Mouse (Mus musculus) neural tube, embryonic 12.5 days (tissue): ENCODE measurements around the gene Ykt6. TPM values are rescaled to one million over a fixed set of nuclear protein-coding genes. Genes with fewer than 3 reads are reported as not detected.

ENCODE experiments used
- ATAC-seq: fragments of 200-750 bp; cut with Nextera tagmentation; 2 replicates; pipeline ENCODE4 v1.8.0; 2017; ENCODE audit warnings: low read depth, mild to moderate bottlenecking, moderate TSS enrichment, moderate library complexity; ENCODE audit not compliant: low FRiP score
- H3K27ac ChIP-seq: fragments of 300-500 bp; sonication (generic); 2 replicates; pipeline ENCODE4 v1.5.1; 2016
- H3K27me3 ChIP-seq: fragments of 300-500 bp; sonication (generic); replicated peaks from 2 replicates; pipeline ENCODE4 v1.6.1; 2016; ENCODE audit warnings: mild to moderate bottlenecking
- H3K36me3 ChIP-seq: fragments of 300-500 bp; sonication (generic); 2 replicates; pipeline ENCODE4 v1.6.1; 2016; ENCODE audit warnings: mild to moderate bottlenecking
- H3K4me1 ChIP-seq: fragments of 300-500 bp; sonication (generic); 2 replicates; pipeline ENCODE4 v1.6.1; 2016
- H3K4me2 ChIP-seq: fragments of 300-500 bp; sonication (generic); replicated peaks from 2 replicates; pipeline ENCODE4 v1.6.1; 2016; ENCODE audit warnings: mild to moderate bottlenecking
- H3K4me3 ChIP-seq: fragments of 300-500 bp; sonication (generic); 2 replicates; pipeline ENCODE4 v1.5.1; 2016
- H3K9ac ChIP-seq: fragments of 300-500 bp; sonication (generic); 2 replicates; pipeline ENCODE4 v1.6.1; 2016; ENCODE audit warnings: mild to moderate bottlenecking
- H3K9me3 ChIP-seq: fragments of 300-500 bp; sonication (generic); 2 replicates; pipeline ENCODE4 v1.6.1; 2016; ENCODE audit warnings: mild to moderate bottlenecking
- whole genome bisulfite sequencing: fragments of 180-500 bp; shearing (Covaris S2); methylation state at CpG from one replicate; pipeline ENCODE4 v1.1.7; 2016; 5-methylcytosine and 5-hydroxymethylcytosine counted together
- polyA plus RNA-seq: library from polyadenylated mRNA; unstranded; fragments of >200 nt; fragmentation: Nextera tagmentation; extraction: Ambion mirVana; gene quantifications from 2 replicates; pipeline ENCODE4 v1.2.1, GENCODE M21; 2016

Gene Ykt6
- polyA plus RNA-seq, 1 experiment from 2014 or later = 62.1 TPM

DNA sequence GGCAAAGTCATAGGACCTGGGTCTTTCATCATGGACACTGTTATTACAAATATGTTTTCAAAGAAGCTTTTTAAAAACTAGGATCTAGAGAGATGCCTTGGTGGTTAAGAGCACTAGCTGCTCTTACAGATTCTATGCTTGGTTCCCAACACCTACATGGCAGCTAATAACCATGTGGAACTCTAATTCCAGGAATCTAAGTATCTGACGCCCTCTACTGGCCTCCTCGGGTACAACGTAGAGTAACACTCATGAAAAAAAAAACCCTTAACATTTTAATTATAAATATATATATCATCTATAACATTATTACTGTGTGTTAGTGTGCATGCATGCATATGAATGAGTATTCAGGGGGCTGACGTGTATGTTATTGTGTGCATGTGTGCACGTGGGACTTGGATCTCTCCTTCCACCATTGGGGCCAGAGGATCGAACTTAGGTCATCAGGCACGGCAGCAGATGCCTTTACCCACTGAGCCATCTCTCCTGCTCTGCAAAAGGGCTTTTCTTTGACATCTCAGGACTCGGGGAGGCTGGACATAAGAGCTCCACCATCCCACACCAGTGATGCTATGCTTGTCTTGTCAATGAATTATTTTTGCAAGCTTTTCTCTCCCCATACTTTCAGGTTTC, 2.2 kb upstream of the Ykt6 start:
- Histone ChIP-seq H3K4me1 (peaks cover 23% of the 10 kb centered on the region; the same call in 1 of the 2 replicates), H3K27me3 (no peaks in the 10 kb centered on the region), H3K9me3 (no peaks in the 10 kb centered on the region), H3K9ac (no peak overlapping the region), H3K36me3 (no peaks in the 10 kb centered on the region), H3K27ac (no peak overlapping the region), H3K4me3 (no peak overlapping the region), H3K4me2 (no peak overlapping the region)
- ATAC-seq = no peak
- 31% methylated on average over 8 of the region's 8 CpGs for WGBS

DNA sequence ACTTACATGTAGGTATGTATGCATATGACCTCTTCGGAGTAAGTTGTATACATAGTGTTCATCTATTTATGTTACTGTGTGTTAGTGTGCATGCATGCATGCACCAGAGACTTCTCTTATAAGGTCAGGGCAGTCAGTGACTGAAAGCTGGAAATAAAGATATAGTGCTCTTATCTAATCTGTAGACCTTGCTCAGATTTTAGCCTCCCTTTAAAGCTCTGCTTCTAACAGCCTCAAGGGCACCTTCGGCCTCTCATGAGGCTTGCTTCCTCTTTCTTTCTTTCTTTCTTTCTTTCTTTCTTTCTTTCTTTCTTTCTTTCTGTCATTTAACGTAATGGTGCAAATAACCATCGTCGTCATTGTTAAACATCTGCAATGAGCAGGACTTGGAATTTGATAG, 1.1 kb upstream of the Ykt6 start:
- H3K36me3 ChIP-seq = peaks cover 3% of the 10 kb centered on the region; the same call in 1 of the 2 replicates
- H3K4me2 ChIP-seq = peak overlapping the region; percentile 83; the same call in 1 of the 2 replicates
- no peak overlapping the region for H3K9ac ChIP-seq
- H3K4me3 ChIP-seq = no peak overlapping the region
- 78% methylated on average over 5 of the region's 5 CpGs for WGBS
- H3K27ac ChIP-seq = no peak overlapping the region
- peaks cover 22% of the 10 kb centered on the region; the same call in 1 of the 2 replicates for H3K4me1 ChIP-seq
- H3K9me3 ChIP-seq = no peaks in the 10 kb centered on the region
- no peaks in the 10 kb centered on the region for H3K27me3 ChIP-seq
- ATAC-seq = no peak

DNA sequence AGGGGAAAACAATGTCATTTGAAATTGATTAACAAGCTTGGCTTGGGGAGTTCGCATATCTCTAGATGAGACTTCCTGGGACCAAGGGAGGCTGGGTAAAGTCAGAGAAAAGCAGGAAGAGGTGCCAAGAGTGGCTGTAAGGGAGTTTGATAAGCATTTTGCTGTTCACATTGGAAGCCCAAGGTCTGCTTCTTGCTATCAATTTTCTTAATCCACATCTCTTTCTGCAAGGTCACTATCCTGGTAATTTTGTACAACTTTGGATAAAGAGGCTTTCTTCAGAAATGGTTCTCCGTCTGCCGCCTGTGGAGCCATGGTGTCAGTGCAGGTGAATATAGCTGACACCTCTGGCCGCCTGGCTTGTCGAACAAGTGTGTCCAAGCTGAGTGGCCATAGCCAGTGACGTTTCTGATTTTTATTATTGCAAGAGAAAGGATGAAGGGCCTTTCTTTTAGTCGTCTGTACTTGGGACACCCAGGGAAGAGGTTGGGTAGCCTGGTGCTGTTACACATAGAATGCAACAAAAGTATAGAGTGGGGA, 458 bp upstream of the Ykt6 start:
- Histone ChIP-seq H3K4me1 (peaks cover 16% of the 10 kb centered on the region; the same call in 1 of the 2 replicates), H3K27me3 (no peaks in the 10 kb centered on the region), H3K9ac (peak overlapping the region; percentile 94), H3K36me3 (peaks cover 6% of the 10 kb centered on the region; the same call in 1 of the 2 replicates), H3K4me3 (peak overlapping the region; percentile 92), H3K4me2 (peak overlapping the region; percentile 83), H3K27ac (peak overlapping the region; percentile 50; the same call in 1 of the 2 replicates), H3K9me3 (no peaks in the 10 kb centered on the region)
- peak; percentile 83 for ATAC-seq
- WGBS = 10% methylated on average over 7 of the region's 7 CpGs

DNA sequence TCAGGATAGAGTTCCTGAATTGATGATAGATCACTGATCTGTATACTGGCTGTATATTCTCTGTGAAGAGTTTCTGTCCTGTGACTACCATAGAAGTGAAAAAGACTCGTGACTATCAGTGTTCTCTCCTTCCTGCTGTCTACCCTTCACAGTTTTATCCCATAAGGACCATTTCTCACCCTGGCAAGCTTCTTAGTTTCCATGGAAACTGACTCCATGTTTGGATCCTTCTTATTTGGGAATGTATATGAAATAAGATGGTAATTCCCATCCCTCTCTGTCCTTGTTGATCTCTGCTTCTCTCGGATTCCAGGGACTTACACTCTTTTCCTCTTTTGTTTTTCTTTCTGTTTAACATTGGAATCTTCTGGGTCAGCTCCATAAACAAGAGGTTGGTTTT, 4.6 kb downstream of the Ykt6 start:
- Histone ChIP-seq H3K27me3 (no peaks in the 10 kb centered on the region), H3K9ac (no peak overlapping the region), H3K36me3 (peaks cover 55% of the 10 kb centered on the region), H3K4me3 (no peak overlapping the region), H3K4me2 (no peak overlapping the region), H3K9me3 (no peaks in the 10 kb centered on the region), H3K27ac (no peak overlapping the region), H3K4me1 (peaks cover 14% of the 10 kb centered on the region; the same call in 1 of the 2 replicates)
- ATAC-seq = no peak
- WGBS = 82% methylated on average over 2 of the region's 2 CpGs

DNA sequence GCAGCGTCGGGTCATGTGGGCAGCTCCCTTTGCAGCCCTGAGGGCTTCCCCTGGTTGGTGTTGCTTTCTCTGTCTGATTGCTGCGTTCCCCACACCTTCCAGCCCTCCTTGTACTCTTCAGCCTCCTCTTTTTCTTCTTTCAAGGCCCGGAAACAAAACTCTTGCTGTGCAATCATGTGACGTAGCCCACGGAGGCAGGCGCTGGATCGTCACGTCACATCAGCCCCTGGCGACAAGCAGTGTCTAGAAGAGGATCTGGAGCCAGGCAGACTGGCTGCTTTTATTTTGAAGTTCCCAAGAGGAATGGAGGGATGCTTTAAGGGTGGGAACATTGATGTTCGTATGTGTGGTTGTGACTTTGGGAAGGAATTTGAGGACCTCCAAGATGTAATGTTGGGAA, 10.4 kb downstream of the Ykt6 start:
- Histone ChIP-seq H3K9me3 (no peaks in the 10 kb centered on the region), H3K9ac (no peak overlapping the region), H3K4me1 (no peaks in the 10 kb centered on the region), H3K27me3 (no peaks in the 10 kb centered on the region), H3K4me2 (no peak overlapping the region), H3K36me3 (peaks cover 91% of the 10 kb centered on the region), H3K4me3 (no peak overlapping the region), H3K27ac (no peak overlapping the region)
- ATAC-seq = no peak
- WGBS = 88% methylated on average over 11 of the region's 11 CpGs

DNA sequence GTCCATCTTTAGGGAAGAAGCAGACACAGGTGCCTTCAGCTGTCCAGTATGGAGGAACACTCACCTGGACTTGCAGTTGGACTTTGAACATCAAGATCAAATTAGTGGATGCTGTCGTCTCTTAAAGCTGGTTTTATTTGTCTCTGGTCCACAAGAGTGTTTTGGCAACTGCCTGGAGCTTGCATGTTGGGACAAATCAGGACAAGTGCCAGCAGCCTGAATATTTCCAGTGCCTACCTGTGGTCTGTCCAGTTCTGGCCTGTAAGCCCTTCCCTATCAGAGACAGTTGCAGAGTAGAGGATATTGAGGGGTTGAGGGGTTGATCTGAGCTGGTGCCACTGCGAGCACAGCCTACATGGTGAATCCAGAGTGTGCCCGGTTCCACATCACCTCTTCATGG, 11.3 kb downstream of the Ykt6 start:
- ATAC-seq = no peak
- peaks cover 88% of the 10 kb centered on the region for H3K36me3 ChIP-seq
- no peak overlapping the region for H3K9ac ChIP-seq
- H3K9me3 ChIP-seq = no peaks in the 10 kb centered on the region
- no peak overlapping the region for H3K27ac ChIP-seq
- no peaks in the 10 kb centered on the region for H3K27me3 ChIP-seq
- WGBS = 93% methylated on average over 3 of the region's 3 CpGs
- no peak overlapping the region for H3K4me2 ChIP-seq
- H3K4me1 ChIP-seq = no peaks in the 10 kb centered on the region
- H3K4me3 ChIP-seq = no peak overlapping the region

DNA sequence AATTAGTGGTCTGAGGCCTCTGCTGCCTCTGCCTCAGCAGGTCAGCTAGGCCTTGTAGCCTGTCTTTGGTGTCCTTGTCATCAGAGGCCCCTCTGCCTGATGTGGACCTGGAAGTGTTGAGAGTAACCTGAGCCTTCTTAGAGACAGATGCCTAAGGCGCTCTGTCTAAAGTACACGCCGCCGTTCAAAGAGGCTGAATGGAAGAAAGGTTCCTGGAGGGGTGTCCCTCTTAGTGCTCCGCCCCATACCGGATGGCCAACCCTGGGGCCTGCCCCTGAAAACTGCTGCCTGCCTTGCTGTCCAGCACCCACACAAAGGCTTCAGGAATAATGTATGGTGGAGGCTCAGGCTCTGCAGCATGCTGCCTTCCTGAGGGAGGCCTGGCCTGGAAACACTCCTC, 12.7 kb downstream of the Ykt6 start:
- H3K4me1 ChIP-seq = no peaks in the 10 kb centered on the region
- H3K36me3 ChIP-seq = peaks cover 80% of the 10 kb centered on the region
- H3K27ac ChIP-seq = no peak overlapping the region
- H3K4me3 ChIP-seq = no peak overlapping the region
- ATAC-seq = no peak
- no peak overlapping the region for H3K4me2 ChIP-seq
- H3K9me3 ChIP-seq = no peaks in the 10 kb centered on the region
- H3K9ac ChIP-seq = no peak overlapping the region
- 79% methylated on average over 6 of the region's 6 CpGs for WGBS
- H3K27me3 ChIP-seq = no peaks in the 10 kb centered on the region

DNA sequence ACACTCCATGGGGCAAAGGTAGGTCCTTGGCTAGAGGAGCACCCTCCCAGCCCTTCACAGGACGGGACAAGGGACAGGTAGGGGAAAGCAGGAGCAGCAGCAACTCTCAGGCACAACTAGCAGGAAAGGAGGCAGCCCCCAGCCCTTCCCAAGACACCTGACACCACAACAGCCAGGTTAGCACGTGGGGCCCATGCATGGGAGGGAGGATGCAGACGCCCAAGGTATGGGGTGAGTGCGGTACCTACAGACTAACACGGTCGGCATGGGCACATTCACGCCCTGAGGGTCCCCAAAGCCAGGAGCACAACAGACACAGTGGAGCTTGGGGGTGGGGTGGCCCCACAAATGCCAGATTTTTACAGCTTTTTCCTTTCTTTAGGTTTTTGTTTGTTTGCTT, 15.7 kb downstream of the Ykt6 start:
- Histone ChIP-seq H3K36me3 (peaks cover 51% of the 10 kb centered on the region), H3K27me3 (no peaks in the 10 kb centered on the region), H3K9me3 (no peaks in the 10 kb centered on the region), H3K27ac (no peak overlapping the region), H3K4me1 (no peaks in the 10 kb centered on the region), H3K4me2 (no peak overlapping the region), H3K9ac (no peak overlapping the region), H3K4me3 (no peak overlapping the region)
- 64% methylated on average over 7 of the region's 7 CpGs for WGBS
- no peak for ATAC-seq

DNA sequence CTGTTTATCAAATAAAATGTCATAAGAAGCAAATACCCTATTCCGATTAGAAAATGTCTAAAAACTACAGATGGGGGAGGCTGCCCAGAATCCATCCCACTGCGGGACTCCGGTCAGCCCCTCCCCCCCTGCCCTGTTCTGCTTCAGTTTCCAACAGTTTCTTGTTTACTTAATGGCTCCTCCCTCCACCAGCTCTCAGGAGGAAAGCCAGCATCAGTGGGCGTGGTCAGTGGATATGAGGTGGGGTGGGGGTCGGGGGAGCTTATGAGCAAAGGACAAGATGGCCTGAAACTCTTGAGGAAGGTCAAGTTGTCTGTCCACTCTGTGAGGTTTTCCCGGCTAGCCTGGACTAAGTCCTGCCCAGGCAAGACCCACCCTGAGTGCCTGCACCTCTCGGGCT, 17.7 kb downstream of the Ykt6 start:
- no peaks in the 10 kb centered on the region for H3K9me3 ChIP-seq
- H3K4me1 ChIP-seq = no peaks in the 10 kb centered on the region
- H3K4me2 ChIP-seq = no peak overlapping the region
- no peak for ATAC-seq
- WGBS = 60% methylated on average over 7 of the region's 7 CpGs
- H3K9ac ChIP-seq = no peak overlapping the region
- H3K4me3 ChIP-seq = no peak overlapping the region
- no peak overlapping the region for H3K27ac ChIP-seq
- peaks cover 35% of the 10 kb centered on the region for H3K36me3 ChIP-seq
- H3K27me3 ChIP-seq = no peaks in the 10 kb centered on the region

DNA sequence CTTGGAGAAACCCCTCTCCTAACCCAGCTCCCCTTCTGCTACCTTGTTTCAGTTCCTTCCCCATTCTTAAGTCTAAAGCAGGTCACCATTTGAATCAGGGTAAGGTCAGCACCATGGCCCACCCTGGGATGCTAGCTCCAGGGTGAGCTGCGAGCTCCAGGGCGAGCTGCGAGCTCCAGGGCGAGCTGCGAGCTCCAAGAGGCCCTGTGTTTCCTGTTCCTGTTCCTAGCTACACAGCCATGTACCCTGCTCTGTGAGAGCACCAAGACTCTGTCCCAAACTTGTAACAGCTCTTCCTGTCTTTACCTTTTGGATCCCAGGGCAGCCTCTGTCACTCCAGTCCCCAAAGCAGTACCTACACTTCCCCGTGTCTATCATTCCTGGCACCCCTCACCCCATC, 18.6 kb downstream of the Ykt6 start:
- Histone ChIP-seq H3K4me3 (no peak overlapping the region), H3K4me2 (no peak overlapping the region), H3K27me3 (no peaks in the 10 kb centered on the region), H3K27ac (no peak overlapping the region), H3K9me3 (no peaks in the 10 kb centered on the region), H3K9ac (no peak overlapping the region), H3K36me3 (peaks cover 26% of the 10 kb centered on the region), H3K4me1 (no peaks in the 10 kb centered on the region)
- no peak for ATAC-seq
- WGBS = 88% methylated on average over 6 of the region's 6 CpGs

DNA sequence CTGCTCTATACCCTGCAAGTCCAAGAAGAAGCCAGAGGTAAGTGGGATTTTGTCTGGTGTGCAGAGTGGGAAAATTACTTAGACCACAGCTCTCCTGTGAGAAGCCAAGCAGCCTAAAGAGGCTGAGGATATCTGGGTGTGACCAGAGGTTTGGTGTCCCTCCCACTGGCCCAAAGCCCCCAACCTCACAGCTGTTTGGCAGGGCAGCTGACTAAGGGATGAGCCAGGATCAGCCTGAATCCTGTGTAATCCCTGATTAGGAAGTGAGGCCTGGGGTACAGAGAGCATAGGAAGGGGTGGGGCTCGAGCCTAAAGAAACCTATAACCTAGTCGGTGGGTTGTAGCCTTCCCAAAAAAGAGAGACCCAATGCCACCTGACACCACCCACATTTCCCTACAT, 19.6 kb downstream of the Ykt6 start:
- no peaks in the 10 kb centered on the region for H3K27me3 ChIP-seq
- H3K27ac ChIP-seq = no peak overlapping the region
- peaks cover 20% of the 10 kb centered on the region for H3K36me3 ChIP-seq
- H3K4me2 ChIP-seq = no peak overlapping the region
- H3K4me1 ChIP-seq = no peaks in the 10 kb centered on the region
- no peak overlapping the region for H3K9ac ChIP-seq
- H3K4me3 ChIP-seq = no peak overlapping the region
- 70% methylated on average over 2 of the region's 2 CpGs for WGBS
- no peaks in the 10 kb centered on the region for H3K9me3 ChIP-seq
- no peak for ATAC-seq

DNA sequence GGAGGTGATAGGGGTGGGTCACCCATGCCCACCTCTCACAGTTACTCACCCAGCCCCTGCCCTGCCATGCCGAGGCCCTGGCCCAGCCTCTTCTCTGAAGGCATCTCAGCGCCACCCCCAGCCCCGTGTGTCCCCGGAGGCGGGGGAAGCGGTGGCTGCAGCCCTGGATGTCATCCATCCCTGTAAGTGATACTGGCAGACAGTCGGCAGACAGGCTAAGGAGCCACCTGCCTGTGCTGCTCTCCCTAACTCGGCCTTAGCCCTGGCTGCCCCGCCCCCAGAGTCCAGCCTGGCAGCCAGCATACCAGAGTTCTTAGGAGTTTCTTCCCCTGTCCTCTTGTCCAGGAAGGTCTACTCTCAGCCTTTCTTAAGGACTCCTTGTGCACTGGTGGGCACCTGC, 20.6 kb downstream of the Ykt6 start:
- Histone ChIP-seq H3K36me3 (peaks cover 9% of the 10 kb centered on the region), H3K9ac (no peak overlapping the region)
- WGBS = 23% methylated on average over 9 of the region's 9 CpGs

DNA sequence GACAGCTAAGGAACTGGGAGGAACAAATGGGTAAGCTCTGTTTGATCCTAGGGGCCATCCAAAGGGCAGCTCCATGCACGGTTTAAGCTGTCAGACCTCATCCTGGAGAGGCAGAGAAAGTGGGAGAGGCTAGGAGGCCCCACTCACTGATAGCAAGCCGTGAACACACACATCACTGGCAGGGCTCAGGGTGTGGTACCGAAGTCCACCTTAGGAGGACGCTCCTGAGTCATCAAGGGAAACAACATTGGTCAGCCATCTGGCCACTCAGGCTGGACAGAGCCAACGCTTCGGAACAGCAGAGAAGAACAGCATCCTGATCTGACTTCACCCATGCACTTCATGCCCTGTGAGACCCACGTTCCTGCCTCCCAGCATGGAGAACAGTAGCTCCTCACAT, 23.6 kb downstream of the Ykt6 start:
- H3K4me2 ChIP-seq = no peak overlapping the region
- no peak overlapping the region for H3K9ac ChIP-seq
- no peaks in the 10 kb centered on the region for H3K4me1 ChIP-seq
- WGBS = 81% methylated on average over 7 of the region's 7 CpGs
- H3K9me3 ChIP-seq = no peaks in the 10 kb centered on the region
- no peak overlapping the region for H3K27ac ChIP-seq
- H3K27me3 ChIP-seq = no peaks in the 10 kb centered on the region
- no peaks in the 10 kb centered on the region for H3K36me3 ChIP-seq
- no peak overlapping the region for H3K4me3 ChIP-seq
- no peak for ATAC-seq

More for the DNA sequence above, 20.6 kb downstream of the Ykt6 start:
- no peaks in the 10 kb centered on the region for H3K4me1 ChIP-seq
- H3K9me3 ChIP-seq = no peaks in the 10 kb centered on the region
- no peak overlapping the region for H3K4me3 ChIP-seq
- ATAC-seq = no peak
- no peaks in the 10 kb centered on the region for H3K27me3 ChIP-seq
- H3K27ac ChIP-seq = no peak overlapping the region
- no peak overlapping the region for H3K4me2 ChIP-seq
